Mouse (Mus musculus) intestine, embryonic 16.5 days (tissue): ENCODE results near the gene Hoxb7. TPM values are rescaled to one million over a fixed set of nuclear protein-coding genes. Genes with fewer than 3 reads are reported as not detected.

Experiments
- ATAC-seq: fragments of 200-750 bp; cut with Nextera tagmentation; 2 replicates; pipeline ENCODE4 v1.8.0; 2017; ENCODE audit warnings: moderate TSS enrichment, moderate library complexity
- H3K27ac ChIP-seq: fragments of 300-500 bp; sonication (generic); 2 replicates; pipeline ENCODE4 v1.5.1; 2014; ENCODE audit warnings: mild to moderate bottlenecking, low read length
- H3K27me3 ChIP-seq: fragments of 300-500 bp; sonication (generic); replicated peaks from 2 replicates; pipeline ENCODE4 v1.6.1; 2014; ENCODE audit warnings: low read length, control low read depth, mixed read lengths; ENCODE audit not compliant: control insufficient read depth, insufficient read depth
- H3K36me3 ChIP-seq: fragments of 300-500 bp; sonication (generic); 2 replicates; pipeline ENCODE4 v1.6.1; 2014; ENCODE audit warnings: low read length, control low read depth; ENCODE audit not compliant: control insufficient read depth, insufficient read depth
- H3K4me1 ChIP-seq: fragments of 300-500 bp; sonication (generic); 2 replicates; pipeline ENCODE4 v1.6.1; 2014; ENCODE audit warnings: low read length, control low read depth, mixed read lengths; ENCODE audit not compliant: control insufficient read depth, insufficient read depth
- H3K4me2 ChIP-seq: fragments of 300-500 bp; sonication (generic); 2 replicates; pipeline ENCODE4 v1.6.1; 2014; ENCODE audit warnings: low read depth, low read length, control low read depth
- H3K4me3 ChIP-seq: fragments of 300-500 bp; sonication (generic); 2 replicates; pipeline ENCODE4 v1.5.1; 2014; ENCODE audit warnings: mild to moderate bottlenecking, low read length
- H3K9ac ChIP-seq: fragments of 300-500 bp; sonication (generic); 2 replicates; pipeline ENCODE4 v1.6.1; 2014; ENCODE audit warnings: low read depth, low read length
- H3K9me3 ChIP-seq: fragments of 300-500 bp; sonication (generic); 2 replicates; pipeline ENCODE4 v1.6.1; 2016; ENCODE audit warnings: low read length, control low read depth; ENCODE audit not compliant: control insufficient read depth
- WGBS: fragments of 180-500 bp; shearing (Covaris S2); extraction: QIAGEN DNeasy Blood & Tissue Kit; methylation state at CpG from one replicate; pipeline ENCODE4 v1.1.7; 2014; 5-methylcytosine and 5-hydroxymethylcytosine counted together
- polyA plus RNA-seq: library from polyadenylated mRNA; unstranded; fragments of >200 nt; fragmentation: Nextera tagmentation; extraction: Ambion mirVana; gene quantifications from 2 replicates; pipeline ENCODE4 v1.2.1, GENCODE M21; 2015

Gene Hoxb7
- polyA plus RNA-seq, 1 experiment from 2014 or later: 10.0 TPM

- H3K4me1 ChIP-seq: peaks cover 25% of the 10 kb centered on the region
- WGBS: 4% methylated on average over 31 of the region's 31 CpGs
- ATAC-seq: peak; percentile 72
Observed at GRCm38 (mm10) chr11:96311520-96312417, 25.3 kb downstream of the Hoxb7 start.

GRCm38 (mm10) chr11:96313134-96313533 lies 26.7 kb downstream of the Hoxb7 start:
- peak overlapping the region; percentile 93; the same call in 1 of the 2 replicates for H3K27ac ChIP-seq
- peak overlapping the region; percentile 79 for H3K4me2 ChIP-seq
- 53% methylated on average over 2 of the region's 2 CpGs for WGBS
- peaks cover 27% of the 10 kb centered on the region for H3K4me1 ChIP-seq
- H3K9ac ChIP-seq: peak overlapping the region; percentile 81
- H3K27me3 ChIP-seq: no peaks in the 10 kb centered on the region
- H3K9me3 ChIP-seq: no peaks in the 10 kb centered on the region
- H3K36me3 ChIP-seq: no peaks in the 10 kb centered on the region
- no peak for ATAC-seq
- 0 out of 2 replicates have a peak overlapping the region, but pooled peaks have one; percentile 50 for H3K4me3 ChIP-seq

More at GRCm38 (mm10) chr11:96311520-96312417, 25.3 kb downstream of the Hoxb7 start:
- Histone ChIP-seq H3K9ac (peak overlapping the region; percentile 81), H3K4me3 (peak overlapping the region; percentile 50), H3K9me3 (no peaks in the 10 kb centered on the region), H3K4me2 (peak overlapping the region; percentile 79), H3K27ac (peak overlapping the region; percentile 81), H3K27me3 (no peaks in the 10 kb centered on the region), H3K36me3 (no peaks in the 10 kb centered on the region)

GRCm38 (mm10) chr11:96313806-96314428 lies 27.5 kb downstream of the Hoxb7 start:
- ATAC-seq: no peak
- no peaks in the 10 kb centered on the region for H3K36me3 ChIP-seq
- H3K9ac ChIP-seq: peak overlapping the region; percentile 78
- H3K9me3 ChIP-seq: no peaks in the 10 kb centered on the region
- peaks cover 25% of the 10 kb centered on the region for H3K4me1 ChIP-seq
- WGBS: 30% methylated on average over 12 of the region's 12 CpGs
- H3K27ac ChIP-seq: peak overlapping the region; percentile 93
- H3K27me3 ChIP-seq: no peaks in the 10 kb centered on the region
- H3K4me2 ChIP-seq: peak overlapping the region; percentile 79
- H3K4me3 ChIP-seq: peak overlapping the region; percentile 49

GRCm38 (mm10) chr11:96314671-96315343 lies 28.4 kb downstream of the Hoxb7 start:
- H3K4me2 ChIP-seq: peak overlapping the region; percentile 79
- H3K4me1 ChIP-seq: peaks cover 22% of the 10 kb centered on the region
- no peaks in the 10 kb centered on the region for H3K36me3 ChIP-seq
- no peak for ATAC-seq
- 14% methylated on average over 34 of the region's 34 CpGs for WGBS
- peak overlapping the region; percentile 78 for H3K9ac ChIP-seq
- peak overlapping the region; percentile 93 for H3K27ac ChIP-seq
- H3K27me3 ChIP-seq: no peaks in the 10 kb centered on the region
- H3K4me3 ChIP-seq: peak overlapping the region; percentile 49
- H3K9me3 ChIP-seq: no peaks in the 10 kb centered on the region

- Histone ChIP-seq H3K27me3 (no peaks in the 10 kb centered on the region), H3K9ac (peak overlapping the region; percentile 78), H3K4me1 (peaks cover 19% of the 10 kb centered on the region), H3K36me3 (no peaks in the 10 kb centered on the region), H3K4me2 (peak overlapping the region; percentile 79), H3K4me3 (peak overlapping the region; percentile 49), H3K27ac (peak overlapping the region; percentile 93), H3K9me3 (no peaks in the 10 kb centered on the region)
- ATAC-seq: no peak
- 20% methylated on average over 5 of the region's 5 CpGs for WGBS
Observed at GRCm38 (mm10) chr11:96315344-96315681, 28.9 kb downstream of the Hoxb7 start.

GRCm38 (mm10) chr11:96316696-96317607 lies 30.5 kb downstream of the Hoxb7 start:
- no peaks in the 10 kb centered on the region for H3K36me3 ChIP-seq
- peaks cover 16% of the 10 kb centered on the region; the same call in 1 of the 2 replicates for H3K4me1 ChIP-seq
- peak overlapping the region; percentile 79 for H3K4me2 ChIP-seq
- peak overlapping the region; percentile 93; the same call in 1 of the 2 replicates for H3K27ac ChIP-seq
- no peak for ATAC-seq
- H3K9me3 ChIP-seq: no peaks in the 10 kb centered on the region
- peak overlapping the region; percentile 69 for H3K4me3 ChIP-seq
- no peaks in the 10 kb centered on the region for H3K27me3 ChIP-seq
- peak overlapping the region; percentile 87 for H3K9ac ChIP-seq
- WGBS: 16% methylated on average over 18 of the region's 18 CpGs

GRCm38 (mm10) chr11:96317608-96318367 lies 31.4 kb downstream of the Hoxb7 start, which contains the start of gene Hoxb4:
TSS of gene Hoxb4 (plus strand) at chr11:96318267.
- peak within 1 kb of the TSS; percentile 69 for H3K4me3 ChIP-seq
- no peaks in the 10 kb centered on the region for H3K9me3 ChIP-seq
- peak within 1 kb of the TSS; percentile 79 for H3K4me2 ChIP-seq
- peak; percentile 15 for ATAC-seq
- no peaks in the 10 kb centered on the region for H3K36me3 ChIP-seq
- H3K27me3 ChIP-seq: no peaks in the 10 kb centered on the region
- WGBS: 11% methylated on average over 28 of the region's 28 CpGs
- H3K4me1 ChIP-seq: peaks cover 16% of the 10 kb centered on the region; the same call in 1 of the 2 replicates
- peak within 1 kb of the TSS; percentile 87 for H3K9ac ChIP-seq
- peak within 1 kb of the TSS; percentile 97 for H3K27ac ChIP-seq
